Mouse (Mus musculus) embryo, embryonic 11 days (tissue): ENCODE data around the gene Cfap74.

Source experiments
- DNase-seq: peaks from one replicate; pipeline ENCODE4 v3.0.0-alpha.2; 2015

The Cfap74 gene

GRCm38 (mm10) chr4:155409058-155409776 is at the start of gene Cfap74:
Gene Cfap74, plus strand, starts transcription at chr4:155409190.
- DNase-seq: peak; percentile 94

GRCm38 (mm10) chr4:155359560-155360464 is 49.2 kb upstream of the Cfap74 start:
- no peak for DNase-seq

GRCm38 (mm10) chr4:155360856-155361255 is 48.1 kb upstream of the Cfap74 start:
- DNase-seq: peak; percentile 20

- peak; percentile 87 for DNase-seq
These were observed 47.6 kb upstream of the Cfap74 start, which contains the start of gene Prkcz for GRCm38 (mm10) chr4:155361303-155361791. Gene Prkcz, minus strand, starts transcription at chr4:155361361.

GRCm38 (mm10) chr4:155362443-155362842 is 46.5 kb upstream of the Cfap74 start:
- no peak for DNase-seq

GRCm38 (mm10) chr4:155366784-155367183 is 42.2 kb upstream of the Cfap74 start:
- DNase-seq: no peak

GRCm38 (mm10) chr4:155367739-155368138 is 41.3 kb upstream of the Cfap74 start:
- DNase-seq: no peak

- DNase-seq: peak; percentile 66
These were observed 40.3 kb upstream of the Cfap74 start for GRCm38 (mm10) chr4:155368684-155369083.

- DNase-seq: no peak
These were observed 38.0 kb upstream of the Cfap74 start for GRCm38 (mm10) chr4:155370737-155371715.

- no peak for DNase-seq
These were observed 36.9 kb upstream of the Cfap74 start for GRCm38 (mm10) chr4:155371797-155372735.

- no peak for DNase-seq
These were observed 27.0 kb upstream of the Cfap74 start for GRCm38 (mm10) chr4:155381974-155382373.

GRCm38 (mm10) chr4:155382752-155383151 is 26.2 kb upstream of the Cfap74 start:
- DNase-seq: no peak

- no peak for DNase-seq
These were observed 25.7 kb upstream of the Cfap74 start for GRCm38 (mm10) chr4:155383326-155383725.

- DNase-seq: no peak
These were observed 21.8 kb upstream of the Cfap74 start for GRCm38 (mm10) chr4:155387166-155387565.

GRCm38 (mm10) chr4:155395471-155395870 is 13.5 kb upstream of the Cfap74 start:
- no peak for DNase-seq

GRCm38 (mm10) chr4:155396751-155397150 is 12.2 kb upstream of the Cfap74 start:
- no peak for DNase-seq

- peak; percentile 77 for DNase-seq
These were observed 11.3 kb upstream of the Cfap74 start, which contains the start of gene Gabrd for GRCm38 (mm10) chr4:155397511-155398221. Gene Gabrd, minus strand, starts transcription at chr4:155398112.

- DNase-seq: peak; percentile 18
These were observed 10.8 kb upstream of the Cfap74 start for GRCm38 (mm10) chr4:155398222-155398540.

- DNase-seq: no peak
These were observed 7.9 kb upstream of the Cfap74 start for GRCm38 (mm10) chr4:155401121-155401520.

- DNase-seq: no peak
These were observed 6.5 kb upstream of the Cfap74 start for GRCm38 (mm10) chr4:155402489-155402888.

GRCm38 (mm10) chr4:155408695-155409057 is 314 bp upstream of the Cfap74 start:
- DNase-seq: no peak
